ENCODE assay signal across 8 mouse cellular contexts in the genomic region with DNA sequence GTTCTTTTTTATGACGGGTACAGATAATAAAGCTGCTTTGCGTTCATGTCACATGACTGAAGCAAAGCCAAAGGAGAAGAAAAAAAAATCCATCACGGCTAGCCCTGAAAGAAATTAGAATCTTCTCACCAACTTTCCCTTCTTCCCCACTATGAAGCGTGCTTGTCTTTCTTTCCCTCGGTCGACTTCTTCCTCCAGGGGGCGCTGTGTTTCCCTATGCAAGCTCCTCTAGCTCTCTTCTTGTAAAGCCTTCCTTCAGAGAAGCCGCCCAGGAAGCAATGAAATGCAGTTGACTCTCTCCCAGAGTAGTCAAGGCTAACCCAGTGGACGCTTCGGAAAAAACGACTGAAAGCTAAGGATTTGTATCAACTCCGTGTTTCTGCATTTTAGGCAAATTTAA.
DNase-seq lines count a peak whose midpoint lies in the region; ATAC-seq and TF ChIP-seq lines count a peak whose summit lies in the region.

No protein-coding gene starts in this region.

- H3K9ac ChIP-seq in forebrain, postnatal 0 days, result no peak overlapping the region
- no peak overlapping the region for H3K9ac ChIP-seq in forebrain, embryonic 16.5 days (replicated peaks; ENCODE audit: low read depth, low read length)
- H3K9ac ChIP-seq in midbrain, embryonic 14.5 days (replicated peaks; ENCODE audit: low read length), result no peak overlapping the region
- no peak overlapping the region for H3K9ac ChIP-seq in midbrain, embryonic 16.5 days (ENCODE audit: low read depth, low read length)
- H3K9ac ChIP-seq in liver, embryonic 11.5 days (ENCODE audit: low read depth, low read length), result no peak overlapping the region

- ATAC-seq in forebrain, postnatal 0 days, result no peak
- no peak for ATAC-seq in forebrain, embryonic 16.5 days
- no peak for ATAC-seq in midbrain, embryonic 14.5 days (ENCODE audit: low FRiP score, low TSS enrichment)
- no peak for ATAC-seq in midbrain, embryonic 16.5 days
- no peak for ATAC-seq in liver, embryonic 11.5 days (replicated peaks; ENCODE audit: low FRiP score)

- H3K27ac ChIP-seq in forebrain, postnatal 0 days (ENCODE audit: low read depth, low read length), result no peak overlapping the region
- H3K27ac ChIP-seq in forebrain, embryonic 16.5 days (ENCODE audit: low read length), result no peak overlapping the region
- H3K27ac ChIP-seq in midbrain, embryonic 14.5 days (replicated peaks; ENCODE audit: low read depth, low read length), result no peak overlapping the region
- no peak overlapping the region for H3K27ac ChIP-seq in midbrain, embryonic 16.5 days (ENCODE audit: low read length)
- no peak overlapping the region for H3K27ac ChIP-seq in bone marrow, adult 2 months (ENCODE audit: control insufficient read depth, insufficient read depth, low read depth, low read length, poor library complexity)
- H3K27ac ChIP-seq in liver, embryonic 11.5 days (ENCODE audit: low read depth, low read length), result no peak overlapping the region

- H3K27me3 ChIP-seq in forebrain, postnatal 0 days (ENCODE audit: insufficient read depth, low read length), result no peaks in the 10 kb centered on the region
- H3K27me3 ChIP-seq in forebrain, embryonic 16.5 days (replicated peaks; ENCODE audit: control insufficient read depth, insufficient read depth, low read length), result no peaks in the 10 kb centered on the region
- no peaks in the 10 kb centered on the region for H3K27me3 ChIP-seq in midbrain, embryonic 14.5 days (ENCODE audit: control insufficient read depth, insufficient read depth, low read length)
- H3K27me3 ChIP-seq in midbrain, embryonic 16.5 days (ENCODE audit: control insufficient read depth, insufficient read depth, low read depth, low read length), result no peaks in the 10 kb centered on the region
- H3K27me3 ChIP-seq in liver, embryonic 11.5 days (replicated peaks; ENCODE audit: control insufficient read depth, insufficient read depth, low read length), result no peaks in the 10 kb centered on the region

- DNase-seq in forebrain, postnatal 0 days, result no peak
- DNase-seq in midbrain, embryonic 14.5 days, result peak; percentile 36
- DNase-seq in liver, embryonic 11.5 days (ENCODE audit: low spot score), result peak; percentile 58
- DNase-seq in thymus, postnatal 0 days (ENCODE audit: low spot score), result peak; percentile 75
- no peak for DNase-seq in right cerebral cortex, adult 18-20 months

- H3K9me3 ChIP-seq in forebrain, postnatal 0 days (ENCODE audit: low read length), result no peaks in the 10 kb centered on the region
- H3K9me3 ChIP-seq in forebrain, embryonic 16.5 days (ENCODE audit: control insufficient read depth, low read length), result no peaks in the 10 kb centered on the region
- no peaks in the 10 kb centered on the region for H3K9me3 ChIP-seq in midbrain, embryonic 14.5 days (ENCODE audit: control insufficient read depth, low read length)
- H3K9me3 ChIP-seq in midbrain, embryonic 16.5 days (replicated peaks; ENCODE audit: control insufficient read depth, low read length, poor library complexity, severe bottlenecking), result no peaks in the 10 kb centered on the region; the same call in 1 of the 2 replicates
- no peaks in the 10 kb centered on the region for H3K9me3 ChIP-seq in liver, embryonic 11.5 days (ENCODE audit: control insufficient read depth, low read length)

- TF ChIP-seq CTCF in forebrain, postnatal 0 days (IDR thresholded peaks at IDR 0.05; ENCODE audit: low read depth), result peak; percentile 40; the same call in 1 of the 2 replicates
- peak; percentile 46 for TF ChIP-seq CTCF in bone marrow, adult 2 months (IDR thresholded peaks at IDR 0.05; ENCODE audit: control insufficient read depth, insufficient read depth, low read length)

- 58% methylated on average over 12 of the region's 12 CpGs for WGBS in forebrain, postnatal 0 days
- WGBS in forebrain, embryonic 16.5 days, result 54% methylated on average over 12 of the region's 12 CpGs
- WGBS in midbrain, embryonic 14.5 days, result 58% methylated on average over 12 of the region's 12 CpGs
- 60% methylated on average over 12 of the region's 12 CpGs for WGBS in midbrain, embryonic 16.5 days
- WGBS in bone marrow, adult 2 months, result 48% methylated on average over 12 of the region's 12 CpGs
- 42% methylated on average over 12 of the region's 12 CpGs for WGBS in liver, embryonic 11.5 days

- H3K4me3 ChIP-seq in forebrain, postnatal 0 days (ENCODE audit: low read depth, low read length), result no peak overlapping the region
- no peak overlapping the region for H3K4me3 ChIP-seq in forebrain, embryonic 16.5 days (replicated peaks; ENCODE audit: low read length)
- H3K4me3 ChIP-seq in midbrain, embryonic 14.5 days (replicated peaks; ENCODE audit: low read depth, low read length), result no peak overlapping the region
- no peak overlapping the region for H3K4me3 ChIP-seq in midbrain, embryonic 16.5 days (ENCODE audit: low read depth, low read length)
- no peak overlapping the region for H3K4me3 ChIP-seq in bone marrow, adult 2 months (replicated peaks; ENCODE audit: control insufficient read depth, low read depth, low read length)
- H3K4me3 ChIP-seq in liver, embryonic 11.5 days (ENCODE audit: low read depth, low read length), result no peak overlapping the region

- H3K4me1 ChIP-seq in forebrain, postnatal 0 days (ENCODE audit: insufficient read depth), result no peaks in the 10 kb centered on the region
- H3K4me1 ChIP-seq in forebrain, embryonic 16.5 days (replicated peaks; ENCODE audit: control insufficient read depth, insufficient read depth, low read length), result peaks cover 6% of the 10 kb centered on the region; the same call in 1 of the 2 replicates
- no peaks in the 10 kb centered on the region for H3K4me1 ChIP-seq in midbrain, embryonic 14.5 days (ENCODE audit: control insufficient read depth, insufficient read depth, low read length)
- no peaks in the 10 kb centered on the region for H3K4me1 ChIP-seq in midbrain, embryonic 16.5 days (ENCODE audit: control insufficient read depth, insufficient read depth, low read length)
- H3K4me1 ChIP-seq in bone marrow, adult 2 months (ENCODE audit: control insufficient read depth, insufficient read depth, low read length), result no peaks in the 10 kb centered on the region; the same call in 1 of the 2 replicates
- H3K4me1 ChIP-seq in liver, embryonic 11.5 days (replicated peaks; ENCODE audit: control insufficient read depth, insufficient read depth, low read length), result peaks cover 10% of the 10 kb centered on the region

- no peaks in the 10 kb centered on the region for H3K36me3 ChIP-seq in forebrain, postnatal 0 days (ENCODE audit: insufficient read depth)
- no peaks in the 10 kb centered on the region for H3K36me3 ChIP-seq in forebrain, embryonic 16.5 days (ENCODE audit: control insufficient read depth, insufficient read depth)
- H3K36me3 ChIP-seq in midbrain, embryonic 14.5 days (ENCODE audit: control insufficient read depth, insufficient read depth, low read length), result no peaks in the 10 kb centered on the region
- no peaks in the 10 kb centered on the region for H3K36me3 ChIP-seq in midbrain, embryonic 16.5 days (ENCODE audit: control insufficient read depth, insufficient read depth, low read length)
- no peaks in the 10 kb centered on the region for H3K36me3 ChIP-seq in liver, embryonic 11.5 days (ENCODE audit: control insufficient read depth, insufficient read depth, low read length)

- TF ChIP-seq POLR2A in bone marrow, adult 2 months (IDR thresholded peaks at IDR 0.05; ENCODE audit: borderline replicate concordance, control insufficient read depth, low read depth, low read length), result no peak

- no peak overlapping the region for H3K4me2 ChIP-seq in forebrain, postnatal 0 days (ENCODE audit: low read depth)
- H3K4me2 ChIP-seq in forebrain, embryonic 16.5 days (ENCODE audit: low read length), result no peak overlapping the region
- H3K4me2 ChIP-seq in midbrain, embryonic 14.5 days (ENCODE audit: low read length), result no peak overlapping the region
- no peak overlapping the region for H3K4me2 ChIP-seq in midbrain, embryonic 16.5 days (ENCODE audit: low read length)
- no peak overlapping the region for H3K4me2 ChIP-seq in liver, embryonic 11.5 days

Comparison
In these comparisons a context has a peak if more than half of its experiments do, and no peak if none do; other contexts are left out.
1. DNase-seq: peak in midbrain, embryonic 14.5 days (single experiment), liver, embryonic 11.5 days (single experiment) and thymus, postnatal 0 days (single experiment); none in forebrain, postnatal 0 days (single experiment) and right cerebral cortex, adult 18-20 months (single experiment).